Mouse (Mus musculus) megakaryocyte, embryonic 14.5 days (primary cell): Measurements from ENCODE around the gene Tmem265.

Experiments
- FLI1 ChIP-seq: IDR thresholded peaks from 2 replicates; pipeline ENCODE4 v1.6.1; 2012; ENCODE audit warnings: low read length, inconsistent platforms, mixed read lengths
- GATA1 ChIP-seq: IDR thresholded peaks from 3 replicates; pipeline ENCODE4 v1.6.1; 2012; ENCODE audit warnings: mixed read lengths, low read length, inconsistent platforms, borderline replicate concordance

- TF ChIP-seq GATA1 (no peak), FLI1 (no peak)
These were observed 28.4 kb downstream of the Tmem265 start for GRCm38 (mm10) chr7:127589637-127590036.
